Mouse (Mus musculus): ENCODE data around the gene Cltb.
A peak's percentile ranks its signal among the peaks of the same experiment; 100 is the strongest.

The Cltb gene

GRCm38 (mm10) chr13:54593617-54594016 is 17.5 kb downstream of the Cltb start:
- no peak for DNase-seq

DNA sequence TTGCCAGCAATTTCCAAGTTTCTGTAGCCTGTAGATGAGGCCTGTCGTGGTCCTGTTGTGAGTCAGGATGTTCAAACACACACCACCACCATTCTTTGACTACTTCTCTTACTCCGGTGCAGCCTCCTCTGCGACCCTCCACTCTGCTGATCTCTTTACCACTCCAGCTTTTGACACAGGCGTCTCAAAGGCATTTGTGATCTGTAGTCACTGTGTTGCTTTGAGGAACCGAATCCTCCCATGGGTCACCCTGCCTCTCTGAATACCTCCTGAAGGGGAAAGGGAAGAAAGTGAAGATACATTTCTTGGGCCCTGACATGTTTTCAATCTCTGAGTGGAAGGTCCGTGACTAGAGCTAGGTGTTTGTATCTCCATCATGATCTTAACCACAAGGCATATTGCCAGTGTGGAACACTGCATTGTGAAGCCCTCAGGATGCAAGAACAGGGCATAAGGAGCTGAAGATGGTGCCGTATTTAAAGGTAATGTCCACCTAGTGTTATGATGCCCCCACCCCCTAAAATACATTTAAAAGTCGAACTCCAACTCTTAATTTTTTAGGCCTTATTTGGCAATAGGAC is 19.3 kb downstream of the Cltb start:
- no peak for DNase-seq

DNA sequence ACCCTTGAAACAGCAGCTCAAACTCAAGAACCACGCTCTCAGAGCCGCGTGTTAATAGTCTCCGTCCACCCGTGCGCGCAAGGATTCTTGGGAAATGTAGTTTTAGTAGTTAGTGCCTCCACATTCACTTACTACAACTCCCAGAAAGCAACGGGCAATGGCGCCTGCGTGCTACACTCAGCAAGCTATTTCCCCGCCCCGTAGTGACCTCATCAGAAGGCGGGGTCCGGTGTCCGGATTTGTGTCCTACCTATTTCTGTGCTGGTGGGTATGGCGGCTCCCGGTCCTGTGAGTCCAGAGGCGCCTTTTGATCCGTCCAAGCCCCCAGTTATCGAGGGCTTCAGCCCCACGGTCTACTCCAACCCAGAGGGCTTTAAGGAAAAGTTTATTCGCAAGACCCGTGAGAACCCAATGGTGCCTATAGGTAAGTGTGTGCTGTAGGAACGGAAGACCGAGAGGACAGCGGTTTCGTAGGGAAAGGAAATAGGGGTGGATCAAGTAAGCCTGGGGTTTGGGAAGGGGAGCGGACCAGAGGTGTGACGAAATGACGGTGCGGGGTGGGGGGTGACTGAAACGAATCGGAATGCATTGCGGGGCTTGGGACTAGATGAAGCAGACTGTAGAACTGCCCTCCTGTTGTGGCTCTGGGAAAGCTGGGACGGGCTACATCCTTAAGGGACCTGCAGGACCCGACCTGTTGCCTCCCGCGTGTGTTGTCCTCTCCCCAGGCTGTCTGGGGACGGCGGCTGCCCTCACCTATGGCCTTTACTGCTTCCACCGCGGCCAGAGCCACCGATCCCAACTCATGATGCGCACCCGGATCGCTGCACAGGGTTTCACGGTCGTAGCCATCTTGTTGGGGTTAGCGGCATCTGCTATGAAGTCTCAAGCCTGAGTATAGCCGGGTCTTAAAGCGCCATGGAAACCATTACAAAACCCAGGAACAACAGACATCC is 20.9 kb downstream of the Cltb start, which contains the start of the genes Nop16 and Higd2a:
Gene Nop16, minus strand, starts transcription at position 95 of the 956 bp plus-strand sequence.
Gene Higd2a, plus strand, starts transcription at position 212 of the 956 bp plus-strand sequence.
- peak; percentile 98 to 99 for DNase-seq

DNA sequence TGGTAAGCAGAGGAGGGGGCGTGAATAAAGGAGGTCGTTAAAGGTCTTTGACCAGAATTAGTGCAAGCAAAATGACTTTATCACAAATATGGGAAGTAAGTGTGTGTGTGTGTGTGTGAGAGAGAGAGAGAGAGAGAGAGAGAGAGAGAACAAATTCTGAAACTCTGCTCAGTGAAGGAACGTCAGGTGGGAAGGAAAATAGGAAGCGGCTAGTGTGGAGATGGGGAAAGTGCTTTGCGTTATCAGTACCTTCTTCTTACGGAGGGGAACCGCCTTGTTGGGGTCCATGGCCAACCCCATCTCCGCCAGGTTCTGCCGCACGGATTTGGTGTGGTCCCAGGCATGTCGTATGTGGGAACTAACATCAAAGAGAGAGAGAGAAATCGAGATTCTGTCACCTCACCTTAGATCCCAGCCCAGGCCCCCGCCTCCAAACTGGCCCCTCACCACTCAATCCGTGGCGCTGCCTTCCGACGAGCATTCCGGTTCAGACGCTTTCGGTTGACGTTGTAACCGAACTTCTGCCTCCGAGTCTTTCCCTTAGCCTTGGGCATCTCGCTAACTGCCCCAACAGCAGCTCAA is 21.6 kb downstream of the Cltb start:
- DNase-seq: no peak

- no peak for DNase-seq
Measured at GRCm38 (mm10) chr13:54585831-54586230, 25.3 kb downstream of the Cltb start.

- no peak for DNase-seq
Measured at GRCm38 (mm10) chr13:54582860-54583259, 28.3 kb downstream of the Cltb start.

GRCm38 (mm10) chr13:54582126-54582525 is 29.0 kb downstream of the Cltb start:
- peak in 1 of 2 experiments; percentile 42 for DNase-seq

DNA sequence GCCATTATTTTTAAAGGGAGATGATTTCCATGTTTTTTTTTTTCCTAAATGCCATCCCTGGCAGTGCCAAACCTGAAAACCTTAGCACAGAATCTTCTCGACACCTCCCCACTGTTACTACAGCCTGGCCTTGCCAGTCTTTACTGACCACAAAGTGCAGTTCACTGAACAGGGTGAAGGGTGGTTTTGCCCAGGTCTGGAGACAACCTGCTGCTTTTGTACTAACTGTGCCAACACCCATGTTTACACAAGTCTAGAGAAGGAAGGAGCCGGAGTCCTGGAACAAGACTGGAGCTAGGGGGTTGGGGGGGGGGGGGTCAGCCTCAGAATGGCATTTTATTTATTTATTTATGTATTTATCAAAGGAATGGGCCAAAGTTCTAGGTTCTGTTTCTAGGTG is 29.8 kb downstream of the Cltb start:
- peak; percentile 43 to 69 for DNase-seq

DNA sequence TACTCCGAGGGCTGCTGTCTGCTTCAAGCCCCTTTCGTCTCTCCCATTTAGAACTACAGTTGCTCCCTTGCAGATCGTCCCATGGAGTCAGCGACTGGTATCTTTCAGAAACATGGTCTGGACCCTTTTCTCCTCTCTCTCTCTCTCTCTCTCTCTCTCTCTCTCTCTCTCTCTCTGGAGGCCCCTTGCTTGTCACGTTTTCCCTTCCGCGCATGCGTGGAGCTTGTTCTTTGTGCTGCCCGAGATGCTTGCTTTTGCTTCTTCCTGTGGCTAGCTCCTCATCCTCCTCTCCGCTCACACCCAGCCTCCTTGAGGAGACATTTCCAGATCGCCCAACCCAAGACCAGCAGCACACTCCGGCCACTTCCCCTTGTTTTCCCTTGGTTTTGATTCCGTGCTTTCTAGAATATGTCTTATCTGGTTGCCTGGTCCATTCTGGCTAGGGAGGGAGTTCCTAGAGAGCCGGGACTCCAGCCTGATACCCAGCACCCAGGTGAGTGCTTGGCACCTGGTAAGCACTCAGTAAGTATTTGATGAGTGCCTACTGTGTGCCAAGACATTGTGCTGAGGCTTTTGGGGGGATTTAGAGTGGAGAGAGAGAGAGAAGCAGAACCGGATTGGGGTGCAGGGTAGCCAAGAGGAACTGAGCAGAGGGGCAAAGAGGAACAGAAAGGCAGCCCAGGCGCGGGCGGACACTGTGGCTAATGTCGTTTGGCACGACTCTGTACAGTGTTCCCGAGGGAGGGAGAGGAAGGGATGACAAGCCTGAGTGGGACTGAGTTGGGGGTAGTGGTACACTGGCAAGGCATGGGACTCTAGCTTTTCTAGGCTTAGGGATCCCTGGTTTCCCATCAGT is 33.3 kb downstream of the Cltb start:
- peak; percentile 17 to 39 for DNase-seq

GRCm38 (mm10) chr13:54575489-54575888 is 35.7 kb downstream of the Cltb start:
- DNase-seq: no peak

GRCm38 (mm10) chr13:54574854-54575481 is 36.2 kb downstream of the Cltb start, which contains the start of gene Arl10:
TSS of gene Arl10 (plus strand) at chr13:54575015.
- DNase-seq: peak; percentile 82 to 83

GRCm38 (mm10) chr13:54572621-54573020 is 38.5 kb downstream of the Cltb start:
- DNase-seq: no peak

- no peak for DNase-seq
Measured at GRCm38 (mm10) chr13:54571637-54572036, 39.5 kb downstream of the Cltb start.

GRCm38 (mm10) chr13:54570736-54571135 is 40.4 kb downstream of the Cltb start:
- no peak for DNase-seq

- no peak for DNase-seq
Measured at GRCm38 (mm10) chr13:54569282-54569681, 41.9 kb downstream of the Cltb start.

GRCm38 (mm10) chr13:54568380-54568779 is 42.8 kb downstream of the Cltb start:
- no peak for DNase-seq

DNA sequence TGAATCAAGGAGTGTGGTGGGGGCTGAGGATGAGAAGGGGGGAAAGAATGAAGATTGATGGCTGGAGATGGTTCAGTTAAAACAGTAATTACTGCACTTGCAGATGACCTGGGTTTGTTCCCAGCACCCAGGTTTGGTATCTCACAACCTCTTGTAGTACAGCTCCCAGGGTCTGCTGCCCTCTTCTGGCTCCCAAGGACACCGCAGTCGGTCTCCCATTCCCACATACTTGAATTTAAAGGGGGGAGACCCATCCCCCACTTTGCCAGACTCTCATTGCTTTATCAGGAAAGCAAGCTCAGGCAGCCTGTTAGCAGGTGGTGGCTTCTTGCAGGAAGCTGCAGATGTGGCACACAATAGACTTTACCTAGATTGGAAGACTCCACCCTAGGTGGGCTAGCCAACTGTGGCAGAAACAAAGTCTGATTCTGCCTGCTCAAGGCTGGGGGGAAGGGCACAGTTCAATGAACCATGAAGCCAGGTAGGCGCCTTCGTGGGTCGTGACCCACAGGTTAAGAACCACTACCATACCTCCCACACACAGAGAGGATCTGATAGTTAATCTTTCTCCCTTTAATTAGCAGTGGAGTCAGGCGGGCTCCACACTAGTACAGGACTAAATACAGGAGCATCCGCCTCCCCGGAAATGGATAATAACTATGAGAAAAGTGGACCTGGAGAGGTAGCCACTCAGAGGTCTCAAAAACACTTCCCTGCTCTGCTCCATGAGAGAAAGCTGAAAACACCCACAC is 45.4 kb downstream of the Cltb start:
- DNase-seq: peak; percentile 56 to 69

DNA sequence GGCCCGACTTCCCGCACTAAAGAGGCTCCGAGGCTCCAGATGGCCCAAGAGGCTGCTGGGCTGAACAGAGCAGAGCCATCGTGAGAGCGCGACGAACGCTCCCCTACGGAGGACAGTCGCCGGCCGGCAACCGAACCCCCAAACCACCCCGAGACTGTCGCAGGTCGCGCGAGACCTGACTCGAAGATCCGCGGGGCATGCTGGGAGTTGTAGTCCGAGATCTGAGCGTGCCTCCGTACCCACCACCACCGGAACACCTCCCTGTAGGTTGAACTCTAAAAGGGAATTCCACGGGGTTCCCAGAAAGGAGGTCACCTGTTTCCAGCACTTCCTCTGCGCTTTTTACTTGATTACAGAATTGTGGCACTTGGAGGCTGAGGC is 46.0 kb downstream of the Cltb start, which contains the start of gene 4833439L19Rik:
Gene 4833439L19Rik, minus strand, starts transcription at position 235 of the 381 bp plus-strand sequence.
- peak; percentile 95 to 96 for DNase-seq

GRCm38 (mm10) chr13:54564232-54565200 is 46.6 kb downstream of the Cltb start:
- DNase-seq: no peak

- DNase-seq: peak in 1 of 2 experiments; percentile 55
Measured at GRCm38 (mm10) chr13:54562562-54562961, 48.6 kb downstream of the Cltb start.

Data from lung, adult 18-20 months (tissue).